ENCODE assay signal across 14 mouse cellular contexts in the genomic region with DNA sequence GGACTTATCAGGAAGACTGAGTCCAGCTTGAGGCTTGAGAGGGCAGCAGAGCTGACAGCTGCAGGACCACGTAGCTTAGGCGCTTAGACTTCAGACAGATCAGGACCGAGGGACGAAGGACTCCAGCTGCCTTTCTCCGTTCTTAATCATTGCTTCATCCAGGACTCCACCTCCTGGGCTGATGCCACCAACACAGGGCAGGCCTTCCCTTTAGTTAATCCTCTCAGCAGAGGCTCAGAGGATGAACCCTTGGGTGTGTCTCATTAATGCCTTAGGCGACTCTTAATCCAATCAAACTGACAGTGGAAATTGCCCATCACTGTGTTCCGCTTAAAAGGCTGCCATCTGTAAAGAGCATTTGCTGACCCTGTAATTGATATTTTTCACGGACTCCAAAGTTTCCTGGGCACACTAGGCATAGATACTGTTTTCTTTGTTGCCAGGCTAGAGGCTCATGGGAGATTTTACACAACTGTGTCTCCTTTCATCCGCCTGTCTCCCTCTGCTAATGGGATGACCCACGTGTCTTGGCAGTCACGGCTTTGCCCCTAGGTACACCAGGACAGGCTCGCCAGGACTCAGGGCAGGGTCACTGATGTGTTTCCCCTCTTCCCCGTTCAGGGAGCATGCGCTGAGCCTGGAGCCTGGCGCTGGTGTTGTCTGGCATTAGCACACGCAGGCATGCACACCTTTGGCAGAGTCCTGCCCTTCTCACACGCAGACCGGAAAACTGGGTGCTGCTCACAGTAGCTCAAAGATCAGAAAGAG. TPM values are rescaled to one million over a fixed set of nuclear protein-coding genes. Genes with fewer than 3 reads are reported as not detected.
DNase-seq lines count a peak whose midpoint lies in the region; ATAC-seq and TF ChIP-seq lines count a peak whose summit lies in the region.
"Had no signal": no experiment of that assay in that cellular context is flagged by ENCODE, and none has a peak within 500 bp of the region (broad histone marks: within the 10 kb centered on the region; RNA-seq: fewer than 3 reads in every experiment).

No protein-coding gene starts in this region.

- no peak overlapping the region for H3K4me2 ChIP-seq in heart, embryonic 12.5 days
- H3K4me2 ChIP-seq in midbrain, embryonic 14.5 days (ENCODE audit: low read length): no peak overlapping the region
- H3K4me2 ChIP-seq in lung, embryonic 14.5 days: no peak overlapping the region
- H3K4me2 ChIP-seq: limb, embryonic 13.5 days had no signal

- no peak overlapping the region for H3K27ac ChIP-seq in heart, embryonic 12.5 days (ENCODE audit: poor library complexity, severe bottlenecking)
- no peak overlapping the region for H3K27ac ChIP-seq in midbrain, embryonic 14.5 days (replicated peaks; ENCODE audit: low read depth, low read length)
- no peak overlapping the region for H3K27ac ChIP-seq in midbrain, embryonic 10.5 days (replicated peaks)
- no peak overlapping the region for H3K27ac ChIP-seq in lung, embryonic 14.5 days (ENCODE audit: low read depth)
- H3K27ac ChIP-seq: hindbrain, embryonic 10.5 days; limb, embryonic 13.5 days had no signal

- DNase-seq in heart, adult 18-20 months: peak; percentile 58 to 64
- peak; percentile 50 for DNase-seq in midbrain, embryonic 14.5 days
- no peak for DNase-seq in midbrain, embryonic 10.5 days (ENCODE audit: low spot score)
- peak; percentile 39 for DNase-seq in lung, embryonic 14.5 days
- DNase-seq in retina, postnatal 1 day: peak; percentile 94
- DNase-seq in spleen, postnatal 36 days (ENCODE audit: low spot score in 2 of 2): no peak
- no peak for DNase-seq in testis, postnatal 10 days (ENCODE audit: low spot score)
- DNase-seq: kidney, adult 18-20 months; thymus, postnatal 14 days had no signal

- no peak for ATAC-seq in heart, embryonic 12.5 days (ENCODE audit: insufficient number of reproducible peaks, low FRiP score)
- ATAC-seq in midbrain, embryonic 14.5 days (ENCODE audit: low FRiP score, low TSS enrichment): no peak
- no peak for ATAC-seq in lung, embryonic 14.5 days (ENCODE audit: insufficient read depth)

- peaks cover 98% of the 10 kb centered on the region for H3K36me3 ChIP-seq in heart, embryonic 12.5 days
- H3K36me3 ChIP-seq in midbrain, embryonic 14.5 days (ENCODE audit: control insufficient read depth, insufficient read depth, low read length): peaks cover 82% of the 10 kb centered on the region
- H3K36me3 ChIP-seq in midbrain, embryonic 10.5 days: peaks cover 99% of the 10 kb centered on the region
- peaks cover 87% of the 10 kb centered on the region for H3K36me3 ChIP-seq in lung, embryonic 14.5 days (ENCODE audit: insufficient read depth)

- H3K4me1 ChIP-seq in heart, embryonic 12.5 days (replicated peaks): no peaks in the 10 kb centered on the region
- no peaks in the 10 kb centered on the region for H3K4me1 ChIP-seq in midbrain, embryonic 14.5 days (ENCODE audit: control insufficient read depth, insufficient read depth, low read length)
- H3K4me1 ChIP-seq in midbrain, embryonic 10.5 days: no peaks in the 10 kb centered on the region
- no peaks in the 10 kb centered on the region for H3K4me1 ChIP-seq in lung, embryonic 14.5 days (ENCODE audit: insufficient read depth)
- H3K4me1 ChIP-seq: hindbrain, embryonic 10.5 days; limb, embryonic 13.5 days had no signal

- no peaks in the 10 kb centered on the region for H3K9me3 ChIP-seq in heart, embryonic 12.5 days (replicated peaks)
- no peaks in the 10 kb centered on the region for H3K9me3 ChIP-seq in midbrain, embryonic 14.5 days (ENCODE audit: control insufficient read depth, low read length)
- H3K9me3 ChIP-seq in midbrain, embryonic 10.5 days (replicated peaks): no peaks in the 10 kb centered on the region
- H3K9me3 ChIP-seq in lung, embryonic 14.5 days (ENCODE audit: low read depth, low read length): no peaks in the 10 kb centered on the region
- H3K9me3 ChIP-seq: G1E; hindbrain, embryonic 10.5 days; limb, embryonic 13.5 days had no signal

- WGBS in heart, embryonic 12.5 days: 87% methylated on average over 18 of the region's 18 CpGs
- WGBS in midbrain, embryonic 14.5 days: 56% methylated on average over 18 of the region's 18 CpGs
- WGBS in midbrain, embryonic 10.5 days: 76% methylated on average over 18 of the region's 18 CpGs
- WGBS in lung, embryonic 14.5 days: 84% methylated on average over 18 of the region's 18 CpGs

- no peaks in the 10 kb centered on the region for H3K27me3 ChIP-seq in heart, embryonic 12.5 days (replicated peaks)
- H3K27me3 ChIP-seq in midbrain, embryonic 14.5 days (ENCODE audit: control insufficient read depth, insufficient read depth, low read length): no peaks in the 10 kb centered on the region
- no peaks in the 10 kb centered on the region for H3K27me3 ChIP-seq in midbrain, embryonic 10.5 days (ENCODE audit: low read depth, poor library complexity, severe bottlenecking)
- H3K27me3 ChIP-seq in lung, embryonic 14.5 days (ENCODE audit: insufficient read depth, low read length): no peaks in the 10 kb centered on the region
- H3K27me3 ChIP-seq: limb, embryonic 13.5 days had no signal

- no peak for TF ChIP-seq CTCF in lung, embryonic 14.5 days (IDR thresholded peaks at IDR 0.05; ENCODE audit: low read depth)

- H3K4me3 ChIP-seq in heart, embryonic 12.5 days: no peak overlapping the region
- H3K4me3 ChIP-seq in midbrain, embryonic 14.5 days (replicated peaks; ENCODE audit: low read depth, low read length): no peak overlapping the region
- H3K4me3 ChIP-seq in midbrain, embryonic 10.5 days: no peak overlapping the region
- no peak overlapping the region for H3K4me3 ChIP-seq in lung, embryonic 14.5 days (ENCODE audit: low read depth, low read length)
- H3K4me3 ChIP-seq: erythroblast, embryonic 14.5 days; hindbrain, embryonic 10.5 days; limb, embryonic 13.5 days had no signal

- H3K9ac ChIP-seq in heart, embryonic 12.5 days: no peak overlapping the region
- H3K9ac ChIP-seq in midbrain, embryonic 14.5 days (replicated peaks; ENCODE audit: low read length): no peak overlapping the region
- H3K9ac ChIP-seq in lung, embryonic 14.5 days: no peak overlapping the region
- H3K9ac ChIP-seq: limb, embryonic 13.5 days had no signal

RNA-seq across cellular contexts. Expression of a gene that starts 44.2 kb away (rescaled TPM):
- 100 to 1,000 TPM; 131 to 138 TPM for total RNA-seq in heart, adult 18-20 months (2021)
- 48.2 and 61.5 TPM in 2 replicates for polyA plus RNA-seq in heart, embryonic 12.5 days (2016; fragmentation: Nextera tagmentation; extraction: Ambion mirVana)
- polyA plus RNA-seq in midbrain, embryonic 14.5 days (2014; fragmentation: Nextera tagmentation; extraction: Ambion mirVana): 122 and 129 TPM in 2 replicates
- 58.9 and 71.5 TPM in 2 replicates for polyA plus RNA-seq in midbrain, embryonic 10.5 days (2016; fragmentation: Nextera tagmentation; extraction: Ambion mirVana)
- polyA plus RNA-seq in lung, embryonic 14.5 days (2014; fragmentation: Nextera tagmentation; extraction: Ambion mirVana): 59.0 and 72.3 TPM in 2 replicates

Comparison
In these comparisons a context has a peak if more than half of its experiments do, and no peak if none do; other contexts are left out.
1. DNase-seq: peak in heart, adult 18-20 months (2 of 2), midbrain, embryonic 14.5 days (single experiment), lung, embryonic 14.5 days (single experiment) and retina, postnatal 1 day (single experiment); none in midbrain, embryonic 10.5 days (single experiment), spleen, postnatal 36 days (0 of 2) and testis, postnatal 10 days (single experiment).